Mouse (Mus musculus): ENCODE data around the gene Gm20388. TPM values are rescaled to one million over a fixed set of nuclear protein-coding genes. Genes with fewer than 3 reads are reported as not detected.

Gene Gm20388
- polyA plus RNA-seq, 1 experiment from 2014 or later: not detected

DNA sequence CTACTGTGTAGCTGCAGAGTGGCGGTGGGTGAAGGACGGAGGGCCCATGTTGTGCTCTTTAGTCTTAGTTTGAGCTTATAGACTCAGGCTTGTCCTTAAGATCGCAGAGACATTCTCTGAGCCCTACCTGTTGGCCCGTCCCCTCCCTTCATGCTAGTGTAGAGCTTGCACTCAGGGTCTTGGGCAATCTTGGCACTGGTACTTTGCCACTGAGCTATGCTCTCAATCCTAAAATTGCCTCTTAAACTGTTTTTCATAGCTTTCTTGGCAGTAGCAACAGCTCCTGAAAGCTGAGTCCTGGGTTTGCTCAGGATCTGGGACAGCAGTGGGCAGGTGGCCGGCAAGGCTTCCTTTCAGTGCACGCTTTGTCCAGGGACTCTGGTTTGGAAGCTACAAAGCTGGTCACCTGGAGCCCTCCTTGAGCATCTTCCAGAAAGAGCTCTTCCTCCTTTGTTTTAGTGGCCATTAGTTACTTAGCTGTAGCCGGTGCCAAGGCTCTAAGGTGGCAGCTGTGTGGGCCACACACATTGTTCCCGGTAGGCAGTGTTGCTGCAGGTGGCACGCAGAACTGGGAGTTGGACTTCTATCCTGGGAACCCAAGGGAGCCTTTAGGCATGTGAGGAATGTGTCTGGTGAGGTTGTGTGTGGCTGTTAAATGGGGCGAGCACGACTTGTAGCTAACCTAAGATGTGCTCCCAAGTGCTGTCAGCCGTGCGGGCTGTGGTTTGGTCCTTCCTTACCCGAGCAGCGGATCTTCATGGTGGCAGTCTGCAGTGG is 2090.9 kb downstream of the Gm20388 start:
- no peaks in the 10 kb centered on the region for H3K9me3 ChIP-seq
- H3K4me2 ChIP-seq: no peak overlapping the region
- WGBS: 85% methylated on average over 15 of the region's 15 CpGs
- H3K27me3 ChIP-seq: no peaks in the 10 kb centered on the region
- H3K4me3 ChIP-seq: no peak overlapping the region
- ATAC-seq (ENCODE audit: insufficient number of reproducible peaks, insufficient read depth, low FRiP score, low TSS enrichment, low read depth): no peak
- no peak overlapping the region for H3K9ac ChIP-seq
- H3K4me1 ChIP-seq: no peaks in the 10 kb centered on the region
- no peak overlapping the region for H3K27ac ChIP-seq
- peaks cover 86% of the 10 kb centered on the region for H3K36me3 ChIP-seq

DNA sequence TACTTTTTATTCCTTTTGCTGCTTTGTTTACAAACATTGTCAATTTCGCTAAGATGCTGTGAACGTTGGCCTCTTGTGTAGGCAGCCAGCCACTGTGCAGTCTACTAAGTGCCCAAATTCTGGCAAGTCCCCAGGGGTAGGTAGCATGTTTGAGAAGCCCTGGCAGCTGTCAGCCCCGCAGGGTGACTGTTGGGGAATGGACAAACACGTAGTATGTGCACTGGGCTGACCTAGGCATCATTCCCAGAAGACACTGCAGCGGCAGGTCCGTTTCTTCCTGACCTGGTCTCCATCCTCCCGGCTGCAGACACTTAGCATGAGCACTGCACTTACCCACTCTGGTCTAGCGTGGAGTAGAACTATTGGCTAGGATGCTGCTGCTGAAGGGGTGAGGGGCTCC is 2093.0 kb downstream of the Gm20388 start:
- ATAC-seq (ENCODE audit: insufficient number of reproducible peaks, insufficient read depth, low FRiP score, low TSS enrichment, low read depth): no peak
- H3K27me3 ChIP-seq: no peaks in the 10 kb centered on the region
- peaks cover 85% of the 10 kb centered on the region for H3K36me3 ChIP-seq
- H3K9ac ChIP-seq: no peak overlapping the region
- 87% methylated on average over 8 of the region's 8 CpGs for WGBS
- no peaks in the 10 kb centered on the region for H3K9me3 ChIP-seq
- H3K27ac ChIP-seq: no peak overlapping the region
- H3K4me1 ChIP-seq: no peaks in the 10 kb centered on the region; the same call in none of the 2 replicates
- no peak overlapping the region for H3K4me2 ChIP-seq
- H3K4me3 ChIP-seq: no peak overlapping the region

DNA sequence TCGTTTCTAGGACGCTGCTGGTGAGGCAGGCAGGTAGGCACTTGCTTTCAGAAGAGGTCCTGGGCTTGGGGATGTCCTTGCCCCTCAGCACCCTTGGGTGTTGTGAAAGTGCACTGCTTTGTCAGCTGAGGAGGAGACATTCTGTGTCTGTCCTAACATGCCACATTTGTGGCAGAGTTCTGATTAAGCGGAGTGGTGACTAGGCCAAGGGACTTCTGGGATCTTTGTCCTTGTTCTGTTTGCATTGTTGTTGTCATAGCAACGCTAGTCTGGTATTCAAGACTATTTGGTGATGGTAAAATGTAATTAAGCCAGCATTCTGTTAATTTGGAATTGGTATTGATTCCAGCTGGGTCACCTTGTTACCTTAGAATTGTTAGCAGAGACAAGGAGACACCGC is 2093.5 kb downstream of the Gm20388 start:
- Histone ChIP-seq H3K27ac (no peak overlapping the region), H3K9ac (no peak overlapping the region), H3K36me3 (peaks cover 84% of the 10 kb centered on the region), H3K4me2 (no peak overlapping the region), H3K4me1 (no peaks in the 10 kb centered on the region; the same call in none of the 2 replicates), H3K27me3 (no peaks in the 10 kb centered on the region), H3K4me3 (no peak overlapping the region), H3K9me3 (no peaks in the 10 kb centered on the region)
- WGBS: 77% methylated on average over 5 of the region's 5 CpGs
- no peak for ATAC-seq (ENCODE audit: insufficient number of reproducible peaks, insufficient read depth, low FRiP score, low TSS enrichment, low read depth)

DNA sequence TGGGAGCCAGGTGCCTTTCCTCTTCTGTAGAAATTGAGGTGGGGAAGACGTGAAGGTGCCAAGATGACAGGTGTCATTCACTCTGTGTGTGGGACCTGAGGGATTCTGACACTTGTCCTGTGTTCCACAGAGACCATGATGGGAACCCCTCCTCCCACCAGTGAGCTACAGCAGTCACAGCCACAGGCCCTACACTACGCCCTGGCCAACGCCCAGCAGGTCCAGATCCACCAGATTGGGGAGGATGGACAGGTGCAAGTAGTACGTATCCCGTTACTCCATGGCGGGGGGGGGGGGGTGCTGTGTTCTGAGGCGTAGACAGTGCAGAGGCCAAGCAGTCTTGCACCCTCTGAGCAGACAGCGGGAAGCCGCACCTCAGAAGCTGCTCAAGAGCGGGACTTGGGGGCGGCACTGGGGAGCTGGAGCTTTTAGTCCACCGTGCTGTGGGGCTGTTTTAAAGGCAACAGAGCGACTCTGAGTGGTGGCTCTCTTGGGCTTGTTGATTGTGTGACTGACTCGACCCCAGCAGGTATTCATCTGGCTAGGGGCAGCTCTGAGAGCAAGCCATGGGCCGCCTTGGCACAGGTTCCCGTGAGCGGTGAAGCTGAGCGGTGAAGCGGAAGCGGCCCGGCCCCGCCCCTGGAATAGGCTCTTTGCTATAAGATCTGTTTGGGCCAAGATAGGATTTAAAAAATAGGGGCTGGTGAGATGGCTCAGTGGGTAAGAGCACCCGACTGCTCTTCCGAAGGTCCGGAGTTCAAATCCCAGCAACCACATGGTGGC is 2095.0 kb downstream of the Gm20388 start:
- no peak overlapping the region for H3K4me2 ChIP-seq
- no peaks in the 10 kb centered on the region; the same call in none of the 2 replicates for H3K4me1 ChIP-seq
- no peak overlapping the region for H3K4me3 ChIP-seq
- H3K36me3 ChIP-seq: peaks cover 83% of the 10 kb centered on the region
- H3K9me3 ChIP-seq: no peaks in the 10 kb centered on the region
- no peak overlapping the region for H3K9ac ChIP-seq
- H3K27me3 ChIP-seq: no peaks in the 10 kb centered on the region
- 84% methylated on average over 25 of the region's 25 CpGs for WGBS
- no peak for ATAC-seq (ENCODE audit: insufficient number of reproducible peaks, insufficient read depth, low FRiP score, low TSS enrichment, low read depth)
- no peak overlapping the region for H3K27ac ChIP-seq

DNA sequence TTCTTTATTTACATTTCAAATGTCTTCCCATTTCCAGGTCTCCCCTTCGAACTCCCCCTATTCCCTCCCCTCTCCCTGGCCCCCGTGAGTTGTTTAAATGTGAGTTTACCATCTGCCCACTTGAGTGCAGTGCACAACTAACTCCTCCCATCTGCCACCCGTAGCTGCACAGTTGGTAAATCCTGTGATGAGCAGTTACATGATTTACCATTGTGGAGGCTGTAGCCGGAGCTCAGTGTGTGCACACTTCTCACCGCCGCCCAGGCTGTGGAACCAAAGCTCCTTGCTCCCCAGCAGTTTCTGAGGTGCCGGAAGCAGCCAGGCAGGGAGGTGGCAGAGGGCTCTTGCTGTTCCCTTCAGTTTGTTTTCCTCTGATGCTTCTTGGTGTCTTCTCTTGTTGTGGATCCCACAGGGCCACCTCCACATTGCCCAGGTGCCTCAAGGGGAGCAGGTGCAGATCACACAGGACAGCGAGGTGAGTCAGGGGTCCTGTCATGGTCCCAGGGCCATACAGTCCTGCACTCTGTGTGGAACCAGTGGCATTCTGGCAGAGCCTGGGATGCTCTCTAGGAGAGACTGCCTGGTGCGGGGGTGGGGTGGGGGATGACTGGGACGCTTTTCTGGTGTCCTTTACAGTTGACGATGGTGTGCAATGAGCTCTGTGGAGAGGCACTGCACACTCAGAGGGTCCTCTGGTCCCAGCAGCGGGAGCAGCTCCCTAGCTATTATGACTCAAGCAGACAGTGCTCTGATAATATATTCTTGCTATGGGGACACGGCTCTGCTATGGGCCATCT is 2096.2 kb downstream of the Gm20388 start:
- 84% methylated on average over 13 of the region's 13 CpGs for WGBS
- no peak for ATAC-seq (ENCODE audit: insufficient number of reproducible peaks, insufficient read depth, low FRiP score, low TSS enrichment, low read depth)
- Histone ChIP-seq H3K27ac (no peak overlapping the region), H3K9ac (no peak overlapping the region), H3K4me1 (no peaks in the 10 kb centered on the region; the same call in none of the 2 replicates), H3K4me3 (no peak overlapping the region), H3K9me3 (no peaks in the 10 kb centered on the region), H3K4me2 (no peak overlapping the region), H3K36me3 (peaks cover 76% of the 10 kb centered on the region), H3K27me3 (no peaks in the 10 kb centered on the region)

DNA sequence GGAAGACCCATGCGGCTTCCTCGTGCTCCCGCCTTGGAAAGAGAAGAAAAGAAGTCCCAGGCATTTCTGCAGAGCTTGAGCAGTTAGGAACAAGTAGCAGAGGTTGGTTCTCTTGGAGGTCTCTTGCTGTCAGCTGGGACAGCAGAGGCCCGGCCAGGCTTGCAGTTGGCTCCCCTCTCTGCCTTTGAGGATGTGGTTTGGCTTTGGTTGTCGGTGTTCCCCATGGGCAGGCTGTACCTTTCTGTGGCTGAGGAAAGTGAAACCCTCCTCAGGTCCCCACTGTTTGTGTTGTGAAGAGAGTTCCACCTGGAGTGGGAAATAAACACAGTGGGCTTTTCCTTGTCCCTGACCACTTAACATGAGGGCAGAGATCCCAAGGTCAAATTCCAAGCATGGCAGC is 2097.8 kb downstream of the Gm20388 start:
- Histone ChIP-seq H3K9me3 (no peaks in the 10 kb centered on the region), H3K27ac (no peak overlapping the region), H3K9ac (no peak overlapping the region), H3K36me3 (peaks cover 72% of the 10 kb centered on the region), H3K27me3 (no peaks in the 10 kb centered on the region), H3K4me2 (no peak overlapping the region), H3K4me1 (no peaks in the 10 kb centered on the region; the same call in none of the 2 replicates), H3K4me3 (no peak overlapping the region)
- ATAC-seq (ENCODE audit: insufficient number of reproducible peaks, insufficient read depth, low FRiP score, low TSS enrichment, low read depth): no peak
- 79% methylated on average over 5 of the region's 5 CpGs for WGBS

DNA sequence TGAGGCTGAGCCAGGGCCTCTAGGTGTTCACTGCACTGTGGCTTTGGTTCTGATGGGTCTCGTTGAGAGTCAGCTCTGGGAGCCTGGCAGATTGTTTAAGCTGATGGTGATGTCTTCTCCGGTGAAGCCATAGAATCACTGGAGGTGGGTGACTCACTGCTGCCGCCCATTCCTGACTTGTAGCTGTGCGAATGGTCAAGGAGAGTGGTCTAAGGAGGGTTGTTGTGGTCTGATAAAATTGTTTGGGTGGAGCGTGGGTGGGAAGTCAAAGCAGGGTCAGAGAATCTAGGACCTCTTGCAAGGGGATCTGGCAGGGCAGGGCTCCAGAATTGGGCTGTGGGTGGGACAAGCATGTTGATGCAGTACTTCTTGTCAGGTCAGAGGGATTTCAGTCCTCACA is 2100.0 kb downstream of the Gm20388 start:
- no peak overlapping the region for H3K4me2 ChIP-seq
- H3K27ac ChIP-seq: no peak overlapping the region
- H3K4me1 ChIP-seq: no peaks in the 10 kb centered on the region; the same call in none of the 2 replicates
- ATAC-seq (ENCODE audit: insufficient number of reproducible peaks, insufficient read depth, low FRiP score, low TSS enrichment, low read depth): no peak
- no peaks in the 10 kb centered on the region for H3K27me3 ChIP-seq
- WGBS: 83% methylated on average over 5 of the region's 5 CpGs
- H3K4me3 ChIP-seq: no peak overlapping the region
- H3K36me3 ChIP-seq: peaks cover 68% of the 10 kb centered on the region
- no peaks in the 10 kb centered on the region for H3K9me3 ChIP-seq
- H3K9ac ChIP-seq: no peak overlapping the region

DNA sequence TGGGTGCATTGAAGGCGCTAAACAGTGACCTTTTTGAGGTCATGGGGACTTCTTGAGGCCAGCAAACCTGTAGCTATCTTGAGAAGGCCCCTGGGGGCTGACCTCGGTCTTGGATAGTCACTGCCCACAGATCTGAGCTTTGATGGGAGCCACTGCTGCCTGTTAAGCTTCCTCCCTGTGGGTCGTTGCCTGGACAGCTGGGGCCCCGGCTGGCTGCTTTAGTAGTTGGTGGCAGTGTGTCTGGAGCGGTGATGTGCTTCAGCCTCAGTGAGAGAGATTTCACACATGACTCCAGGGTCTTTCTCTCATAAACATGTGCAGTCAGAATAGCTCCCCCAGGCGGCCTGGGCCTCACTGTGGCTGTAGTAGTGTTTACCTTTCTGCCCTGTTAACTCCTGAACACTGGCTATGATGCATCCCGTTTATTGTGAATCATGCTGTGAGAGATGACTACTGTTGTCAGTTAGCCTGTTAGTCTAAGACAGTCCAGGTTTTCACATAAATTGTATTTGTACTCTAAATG is 2100.5 kb downstream of the Gm20388 start:
- 66% methylated on average over 7 of the region's 7 CpGs for WGBS
- no peak overlapping the region for H3K4me3 ChIP-seq
- H3K4me1 ChIP-seq: no peaks in the 10 kb centered on the region; the same call in none of the 2 replicates
- no peak for ATAC-seq (ENCODE audit: insufficient number of reproducible peaks, insufficient read depth, low FRiP score, low TSS enrichment, low read depth)
- no peaks in the 10 kb centered on the region for H3K27me3 ChIP-seq
- 0 out of 2 replicates have a peak overlapping the region, but pooled peaks have one; percentile 36 for H3K9ac ChIP-seq
- no peak overlapping the region for H3K27ac ChIP-seq
- H3K36me3 ChIP-seq: peaks cover 66% of the 10 kb centered on the region
- no peaks in the 10 kb centered on the region for H3K9me3 ChIP-seq
- H3K4me2 ChIP-seq: no peak overlapping the region

DNA sequence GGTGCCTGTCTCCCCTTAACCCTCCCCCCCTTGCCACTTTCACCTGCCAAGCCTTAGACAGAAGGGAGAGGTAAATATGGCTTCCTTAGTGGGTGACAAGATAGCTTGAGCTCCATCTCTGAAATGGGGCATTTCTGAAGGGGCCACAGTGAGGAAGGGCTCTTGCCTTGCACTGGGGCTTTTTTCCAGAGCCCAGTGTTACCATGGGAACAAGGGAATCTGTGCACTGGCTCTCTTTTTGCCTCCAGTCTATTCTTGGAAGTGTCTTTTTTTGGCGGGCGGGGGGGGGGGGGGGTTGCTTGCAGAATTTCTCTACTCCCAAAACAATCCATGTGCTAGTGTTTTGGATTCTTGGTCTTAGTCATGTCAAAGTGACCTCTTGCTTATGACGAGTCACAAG is 2104.0 kb downstream of the Gm20388 start:
- no peak for ATAC-seq (ENCODE audit: insufficient number of reproducible peaks, insufficient read depth, low FRiP score, low TSS enrichment, low read depth)
- WGBS: 77% methylated on average over 3 of the region's 3 CpGs
- H3K36me3 ChIP-seq: peaks cover 61% of the 10 kb centered on the region
- H3K27ac ChIP-seq: no peak overlapping the region
- H3K9ac ChIP-seq: no peak overlapping the region
- no peak overlapping the region for H3K4me3 ChIP-seq
- 0 out of 2 replicates have a peak, but pooled peaks cover 3% of the 10 kb centered on the region for H3K4me1 ChIP-seq
- no peaks in the 10 kb centered on the region for H3K9me3 ChIP-seq
- no peak overlapping the region for H3K4me2 ChIP-seq
- no peaks in the 10 kb centered on the region for H3K27me3 ChIP-seq

DNA sequence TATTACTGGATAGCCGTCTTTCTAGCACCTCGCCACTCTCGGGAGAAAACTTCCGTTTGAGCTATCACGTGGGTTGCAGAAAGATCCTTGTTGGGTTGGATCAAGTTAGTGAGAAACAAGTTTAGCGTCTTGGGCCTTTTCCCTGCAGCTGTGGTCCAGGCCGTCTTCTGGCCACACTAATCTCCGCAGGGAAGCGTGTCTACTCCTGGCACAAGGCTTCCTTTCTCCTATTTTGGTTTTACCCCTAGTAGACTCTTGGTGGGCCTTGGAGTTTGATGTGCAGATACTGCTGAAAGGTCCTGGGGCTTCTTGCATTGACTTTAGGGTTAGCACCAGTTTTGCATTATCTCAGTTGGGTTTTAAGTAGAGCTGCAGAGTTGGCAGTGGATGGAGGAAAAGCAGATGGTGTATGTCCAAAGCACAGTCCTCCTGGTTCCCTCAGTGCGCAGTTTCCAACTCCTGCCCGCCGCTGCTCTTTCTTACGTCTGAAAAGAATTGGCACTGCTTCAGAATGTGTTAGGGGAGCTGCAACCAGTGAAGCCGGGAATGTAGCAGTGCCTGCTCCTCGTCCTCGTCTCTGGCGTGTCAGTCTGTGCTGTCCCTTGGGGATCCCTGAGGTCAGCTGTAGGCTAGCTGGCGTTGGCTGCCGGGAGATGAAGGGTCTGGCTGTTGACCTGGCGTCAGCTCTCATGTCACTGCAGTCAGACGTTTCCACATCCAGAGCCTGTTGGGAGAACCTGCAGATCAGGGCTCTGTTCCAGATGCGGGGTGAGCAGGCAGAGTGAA is 2107.6 kb downstream of the Gm20388 start:
- no peak for ATAC-seq (ENCODE audit: insufficient number of reproducible peaks, insufficient read depth, low FRiP score, low TSS enrichment, low read depth)
- no peak overlapping the region for H3K9ac ChIP-seq
- no peak overlapping the region for H3K4me2 ChIP-seq
- H3K27ac ChIP-seq: peak overlapping the region; percentile 48; the same call in 1 of the 2 replicates
- H3K4me1 ChIP-seq: peaks cover 16% of the 10 kb centered on the region; the same call in 1 of the 2 replicates
- H3K4me3 ChIP-seq: no peak overlapping the region
- WGBS: 70% methylated on average over 22 of the region's 22 CpGs
- no peaks in the 10 kb centered on the region for H3K27me3 ChIP-seq
- H3K36me3 ChIP-seq: peaks cover 64% of the 10 kb centered on the region
- H3K9me3 ChIP-seq: no peaks in the 10 kb centered on the region
